Mouse (Mus musculus) right cerebral cortex, postnatal 4 days (tissue): ENCODE measurements around the gene Lekr1.

ENCODE experiments used
- DNase-seq: peaks from one replicate; pipeline ENCODE4 v3.0.0-alpha.2; 2022

Gene Lekr1

GRCm38 (mm10) chr3:65842515-65843184, 176.6 kb downstream of the Lekr1 start:
- DNase-seq: no peak

- no peak for DNase-seq
These were observed 177.1 kb downstream of the Lekr1 start for GRCm38 (mm10) chr3:65843185-65843552.

- no peak for DNase-seq
These were observed 178.3 kb downstream of the Lekr1 start for GRCm38 (mm10) chr3:65844302-65844701.

GRCm38 (mm10) chr3:65844851-65845552, 179.0 kb downstream of the Lekr1 start:
- DNase-seq: no peak

DNA sequence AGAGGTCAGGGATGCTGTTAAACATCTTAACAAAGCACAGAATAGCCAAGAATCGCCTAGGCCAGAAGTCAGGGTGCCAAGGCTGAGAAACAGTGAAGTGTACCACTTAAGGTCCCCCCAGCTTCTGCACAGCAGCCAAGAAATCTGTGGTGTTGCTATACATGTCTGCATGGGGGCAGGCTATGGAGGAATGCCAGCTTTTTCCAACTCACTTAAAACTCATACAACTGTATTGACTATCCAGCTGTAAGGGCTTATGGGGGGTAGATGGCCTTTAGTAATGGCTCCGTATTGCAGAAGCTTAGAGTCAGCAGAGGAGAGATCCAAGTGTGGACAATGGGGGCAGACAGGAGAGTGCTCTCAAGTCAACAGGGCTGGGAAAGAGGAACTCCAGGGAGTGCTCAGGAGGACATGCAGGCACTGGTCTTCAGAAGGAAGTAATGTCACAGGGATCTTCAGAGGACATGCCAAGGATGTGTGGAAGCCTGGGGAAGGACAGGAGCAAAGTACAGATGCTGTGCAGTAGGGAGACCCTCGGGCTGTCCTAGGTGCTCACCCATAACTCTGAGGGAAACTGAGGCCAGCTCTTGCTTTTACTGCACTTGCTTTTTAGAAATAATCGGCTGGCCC, 181.2 kb downstream of the Lekr1 start:
- no peak for DNase-seq

GRCm38 (mm10) chr3:65853746-65854145, 187.7 kb downstream of the Lekr1 start:
- DNase-seq: no peak

DNA sequence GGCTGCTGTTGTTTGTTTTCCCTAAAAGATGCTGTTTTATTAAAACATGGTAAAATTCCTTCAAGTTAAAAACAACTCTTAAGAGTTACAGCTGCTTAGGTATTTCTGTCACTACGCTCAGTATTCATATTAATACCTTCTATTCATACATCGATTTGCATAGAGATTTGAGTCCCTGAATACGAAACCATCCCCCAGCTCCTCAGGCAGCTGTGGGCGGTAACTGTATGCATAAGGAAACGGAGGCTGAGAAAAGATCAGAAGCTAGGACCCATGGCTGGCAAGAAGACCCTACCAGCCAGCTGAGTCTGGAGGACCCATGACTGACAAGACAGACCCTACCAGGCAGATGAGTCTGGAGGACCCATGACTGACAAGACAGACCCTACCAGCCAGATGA, 189.5 kb downstream of the Lekr1 start:
- DNase-seq: no peak

DNA sequence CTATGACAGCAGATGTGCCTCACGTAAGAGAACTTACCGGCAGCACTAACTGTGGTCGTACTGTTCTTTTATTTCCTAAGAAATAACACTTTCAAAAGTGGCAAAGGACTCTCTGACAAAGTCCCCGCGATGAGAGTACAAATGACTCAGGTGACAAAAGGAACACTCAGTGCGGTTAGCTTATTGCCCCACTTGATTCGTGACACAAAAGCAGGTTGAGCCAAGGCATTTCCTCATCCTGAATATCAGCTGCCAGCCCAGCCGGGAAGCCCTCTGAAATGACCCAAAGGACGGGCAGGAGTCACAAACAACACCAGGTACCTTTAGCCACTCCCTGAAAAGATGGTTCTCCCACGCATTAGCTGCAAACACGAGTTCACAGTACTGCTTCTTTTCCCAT, 192.1 kb downstream of the Lekr1 start:
- DNase-seq: no peak

DNA sequence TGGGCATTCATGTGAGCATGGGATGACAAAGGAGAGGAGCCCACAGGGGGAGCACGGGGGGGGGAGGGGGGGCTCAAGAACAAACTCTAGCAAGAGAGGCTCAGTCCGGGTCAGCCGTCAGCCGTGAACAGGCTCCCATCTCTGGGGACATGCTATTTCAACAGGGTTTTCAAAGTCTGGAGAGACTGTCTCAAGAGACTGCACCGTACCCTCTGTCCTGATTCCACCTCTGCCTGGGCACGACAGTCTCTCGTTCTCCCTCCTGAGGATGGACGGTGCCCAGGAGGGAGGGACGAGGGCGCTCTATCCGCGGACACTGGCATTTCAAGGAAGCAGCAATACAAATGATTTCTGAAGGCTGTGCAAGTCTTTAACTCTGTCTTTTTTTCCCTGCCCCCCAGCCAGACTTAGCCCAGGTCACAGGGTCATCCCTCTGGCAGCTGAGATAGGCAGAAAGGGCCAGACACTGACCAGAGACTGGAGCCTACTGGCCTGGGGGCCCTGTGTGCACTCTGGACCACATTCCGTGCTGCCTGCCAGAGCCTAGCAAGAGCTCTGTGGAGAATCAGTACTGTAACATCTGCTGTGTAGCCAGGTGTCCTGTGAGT, 192.8 kb downstream of the Lekr1 start:
- DNase-seq: no peak

DNA sequence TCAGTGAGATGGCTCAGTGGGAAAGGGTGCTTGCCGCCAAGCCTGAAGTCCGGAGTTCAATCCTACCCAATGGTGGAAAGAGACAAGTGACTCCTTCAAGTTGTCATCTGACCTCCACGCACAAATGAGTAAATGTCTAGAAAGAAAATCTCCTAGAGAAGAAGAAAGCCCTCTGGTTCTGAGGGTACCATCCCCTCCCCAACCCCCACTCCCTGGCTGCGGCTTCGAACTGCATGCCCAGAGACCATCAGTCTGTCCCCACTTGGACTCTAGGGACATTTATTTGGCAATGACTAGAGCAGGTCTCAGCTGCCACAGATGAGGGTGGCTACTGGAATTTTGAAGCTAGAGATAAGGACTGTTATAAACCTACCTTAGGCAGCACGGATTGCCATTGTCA, 193.7 kb downstream of the Lekr1 start:
- no peak for DNase-seq

DNA sequence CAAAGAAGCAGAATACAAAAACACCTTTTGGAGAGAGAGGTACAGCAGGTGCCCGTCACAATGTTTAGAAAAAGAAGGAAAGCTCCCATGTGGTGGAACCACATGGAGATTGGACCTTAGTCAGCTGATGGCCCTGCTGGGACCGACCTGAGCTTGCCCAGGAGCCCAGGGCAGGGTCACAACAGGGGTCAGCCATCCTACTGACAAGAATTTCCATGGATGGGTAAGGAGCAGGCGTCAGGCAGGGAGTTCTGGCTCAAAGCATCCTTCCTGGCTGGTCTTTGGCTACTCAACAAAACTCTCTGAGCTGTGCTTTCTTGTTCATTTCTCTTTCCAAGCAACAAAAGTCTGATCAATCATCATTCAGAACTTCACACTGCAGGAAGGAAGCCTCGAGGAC, 194.9 kb downstream of the Lekr1 start:
- DNase-seq: no peak

DNA sequence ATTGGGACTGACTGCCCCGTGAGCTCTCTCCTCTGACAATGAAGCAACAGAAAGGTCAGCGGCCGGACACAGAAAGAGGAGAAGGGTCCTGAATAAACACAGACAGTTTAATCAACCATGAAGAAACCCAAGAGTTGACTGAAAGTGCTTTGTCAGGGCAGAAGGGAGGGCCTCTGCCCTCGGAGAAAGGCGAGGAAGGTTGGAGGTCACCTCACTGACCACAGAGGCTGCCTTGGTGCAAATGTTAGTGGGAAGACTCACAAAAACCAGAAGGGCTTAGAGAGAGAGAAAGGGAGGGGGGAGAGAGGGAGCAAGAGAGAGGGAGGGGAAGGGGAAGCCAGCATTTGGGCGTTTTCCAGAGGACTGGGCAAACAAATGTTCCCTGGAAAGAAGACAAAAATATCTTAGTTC, 195.4 kb downstream of the Lekr1 start:
- peak; percentile 20 for DNase-seq

DNA sequence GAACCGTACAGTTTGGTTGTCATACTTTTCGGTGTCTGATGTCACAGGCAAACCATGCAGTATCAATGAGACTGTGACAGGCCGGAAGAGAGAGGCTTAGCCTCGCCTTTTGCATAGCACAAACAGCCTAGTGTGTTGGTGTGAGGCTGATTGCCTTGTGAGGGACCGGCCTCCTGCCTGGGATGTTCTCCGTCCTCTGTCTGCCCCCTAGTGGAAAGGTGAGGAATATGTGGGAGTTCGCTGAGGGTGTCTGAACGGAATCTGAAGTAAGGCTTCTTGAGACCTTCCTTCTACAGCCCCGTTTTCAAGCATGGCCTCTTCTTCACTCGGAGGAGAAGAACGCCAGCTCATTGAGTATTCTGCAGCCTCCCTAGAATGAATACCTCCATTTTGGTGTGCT, 197.3 kb downstream of the Lekr1 start:
- DNase-seq: peak; percentile 64

- DNase-seq: peak; percentile 32
These were observed 197.8 kb downstream of the Lekr1 start for GRCm38 (mm10) chr3:65863762-65864377.

DNA sequence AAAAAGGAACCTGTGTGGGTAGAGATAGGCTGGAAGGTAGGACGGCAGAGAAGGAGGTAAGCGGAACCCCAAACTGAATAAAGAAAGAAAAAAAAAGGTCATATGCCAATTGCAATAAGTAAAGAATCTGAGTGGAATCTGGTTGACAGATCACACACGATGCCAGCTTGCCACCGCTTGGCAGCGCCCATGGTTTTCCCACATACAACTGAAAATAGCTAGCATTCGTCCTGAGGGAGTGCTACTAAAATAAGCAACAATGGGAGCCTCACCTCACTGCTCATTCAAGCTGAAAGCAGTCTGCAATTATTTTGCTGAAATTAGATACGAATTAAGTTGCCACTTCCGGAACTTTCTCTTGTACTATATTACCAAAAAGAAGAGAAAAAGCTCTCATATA, 202.9 kb downstream of the Lekr1 start:
- DNase-seq: no peak

GRCm38 (mm10) chr3:65869724-65870123, 203.7 kb downstream of the Lekr1 start:
- DNase-seq: no peak

- DNase-seq: peak; percentile 32
These were observed 205.2 kb downstream of the Lekr1 start for GRCm38 (mm10) chr3:65871188-65871603.

GRCm38 (mm10) chr3:65871609-65872272, 205.7 kb downstream of the Lekr1 start:
- DNase-seq: no peak

GRCm38 (mm10) chr3:65873093-65873830, 207.2 kb downstream of the Lekr1 start:
- no peak for DNase-seq
